Mouse (Mus musculus) lung, adult 2 months (tissue): Measurements from ENCODE around the gene Farp1.

Experiments used
- CTCF ChIP-seq: fragments of 200-500 bp; IDR thresholded peaks from 2 replicates; pipeline ENCODE4 v1.5.1; 2011; ENCODE audit warnings: mild to moderate bottlenecking, low read length, control low read depth; ENCODE audit not compliant: insufficient read depth
- POLR2A ChIP-seq: fragments of 200-500 bp; IDR thresholded peaks from 2 replicates; pipeline ENCODE4 v1.6.1; 2011; ENCODE audit warnings: low read depth, mild to moderate bottlenecking, control low read depth, low read length, borderline replicate concordance; ENCODE audit errors: extremely low read depth

DNA sequence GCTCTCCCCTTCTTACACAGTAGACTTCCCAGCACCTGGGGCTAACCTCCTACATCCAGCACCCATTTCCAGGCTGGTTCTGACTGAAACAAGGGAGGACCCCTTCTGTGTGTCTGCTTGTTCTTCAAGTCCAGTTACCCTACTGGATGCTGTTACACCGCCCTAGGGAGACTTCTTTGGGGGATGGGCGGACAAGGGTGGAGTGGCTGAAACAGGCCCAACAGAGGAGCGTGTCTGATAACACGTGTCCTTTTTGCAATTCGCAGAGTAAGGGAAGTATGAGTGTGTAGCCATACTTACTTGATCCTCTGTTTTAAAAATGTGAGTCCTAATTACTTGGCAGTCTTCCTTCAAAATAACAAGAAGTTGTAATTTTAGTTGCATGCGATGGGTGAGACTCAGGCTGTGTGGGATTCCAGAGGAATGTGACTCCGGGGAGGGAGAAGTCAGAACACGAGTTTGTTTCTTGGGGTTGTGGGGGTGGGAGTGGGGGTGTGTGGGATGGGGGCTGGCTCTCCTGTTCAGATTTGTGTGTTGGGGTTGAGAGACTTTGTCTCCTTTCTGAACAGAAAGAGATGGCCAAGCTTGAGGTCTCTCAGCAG, 89.5 kb downstream of the Farp1 start:
- TF ChIP-seq CTCF (no peak), POLR2A (no peak)
